Mouse (Mus musculus) hindbrain, embryonic 16.5 days (tissue): ENCODE data around the gene Cldn4. TPM values are rescaled to one million over a fixed set of nuclear protein-coding genes. Genes with fewer than 3 reads are reported as not detected.

Source experiments
- ATAC-seq: fragments of 200-750 bp; cut with Nextera tagmentation; 2 replicates; pipeline ENCODE4 v1.8.0; 2017; ENCODE audit warnings: moderate TSS enrichment, moderate library complexity
- H3K27ac ChIP-seq: fragments of 300-500 bp; sonication (generic); 2 replicates; pipeline ENCODE4 v1.5.1; 2014; ENCODE audit warnings: low read depth, mild to moderate bottlenecking, control low read depth, low read length, moderate library complexity
- H3K27me3 ChIP-seq: fragments of 300-500 bp; sonication (generic); replicated peaks from 2 replicates; pipeline ENCODE4 v1.6.1; 2014; ENCODE audit warnings: low read length; ENCODE audit not compliant: control insufficient read depth, insufficient read depth
- H3K36me3 ChIP-seq: fragments of 300-500 bp; sonication (generic); 2 replicates; pipeline ENCODE4 v1.6.1; 2014; ENCODE audit warnings: mild to moderate bottlenecking, low read length, moderate library complexity, mixed read lengths; ENCODE audit not compliant: control insufficient read depth, insufficient read depth
- H3K4me1 ChIP-seq: fragments of 300-500 bp; sonication (generic); 2 replicates; pipeline ENCODE4 v1.6.1; 2014; ENCODE audit warnings: low read depth, low read length; ENCODE audit not compliant: control insufficient read depth, insufficient read depth
- H3K4me2 ChIP-seq: fragments of 300-500 bp; sonication (generic); 2 replicates; pipeline ENCODE4 v1.6.1; 2014; ENCODE audit warnings: mild to moderate bottlenecking, low read length, control low read depth, moderate library complexity
- H3K4me3 ChIP-seq: fragments of 300-500 bp; sonication (generic); 2 replicates; pipeline ENCODE4 v1.5.1; 2014; ENCODE audit warnings: mild to moderate bottlenecking, low read length, control low read depth, moderate library complexity
- H3K9ac ChIP-seq: fragments of 300-500 bp; sonication (generic); 2 replicates; pipeline ENCODE4 v1.6.1; 2014; ENCODE audit warnings: low read depth, mild to moderate bottlenecking, control low read depth, low read length, moderate library complexity
- H3K9me3 ChIP-seq: fragments of 300-500 bp; sonication (generic); 2 replicates; pipeline ENCODE4 v1.6.1; 2014; ENCODE audit warnings: mild to moderate bottlenecking, low read length, moderate library complexity; ENCODE audit not compliant: control insufficient read depth
- WGBS: fragments of 180-500 bp; shearing (Covaris S2); extraction: QIAGEN DNeasy Blood & Tissue Kit; methylation state at CpG from one replicate; pipeline ENCODE4 v1.1.7; 2014; 5-methylcytosine and 5-hydroxymethylcytosine counted together
- polyA plus RNA-seq: library from polyadenylated mRNA; unstranded; fragments of >200 nt; fragmentation: Nextera tagmentation; extraction: Ambion mirVana; gene quantifications from 2 replicates; pipeline ENCODE4 v1.2.1, GENCODE M21; 2015

Gene Cldn4
- polyA plus RNA-seq, 1 experiment from 2014 or later: not detected

DNA sequence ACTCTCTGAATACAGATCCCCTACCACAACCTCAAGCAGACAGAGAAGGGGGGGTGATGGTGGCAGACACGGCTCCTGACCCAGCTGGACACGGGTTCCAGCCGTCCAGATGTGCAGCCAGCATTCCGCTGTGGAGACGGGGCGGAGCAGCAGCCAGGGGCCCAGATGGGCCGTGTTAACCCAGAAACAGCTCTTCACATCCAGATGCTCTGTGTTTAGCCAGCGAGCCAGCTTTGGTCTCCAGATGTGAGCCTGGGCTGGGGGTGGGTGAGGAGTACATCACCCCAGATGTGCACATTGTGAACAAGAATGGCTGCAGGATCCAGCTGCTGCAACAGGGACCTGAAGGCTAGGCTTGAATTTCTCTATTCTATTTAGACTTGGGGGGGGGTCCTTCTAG lies 51.4 kb downstream of the Cldn4 start:
- no peak overlapping the region for H3K4me2 ChIP-seq
- H3K27ac ChIP-seq: no peak overlapping the region
- H3K27me3 ChIP-seq: no peaks in the 10 kb centered on the region
- no peaks in the 10 kb centered on the region for H3K9me3 ChIP-seq
- H3K4me1 ChIP-seq: no peaks in the 10 kb centered on the region
- no peak overlapping the region for H3K9ac ChIP-seq
- no peak for ATAC-seq
- WGBS: 72% methylated on average over 8 of the region's 8 CpGs
- H3K36me3 ChIP-seq: no peaks in the 10 kb centered on the region
- no peak overlapping the region for H3K4me3 ChIP-seq

Other genes starting within 250 kb of the Cldn4 start
- gene Eln, start 199.6 kb downstream of the Cldn4 start, polyA plus RNA-seq: 25.1 and 26.7 TPM in 2 replicates
- gene Tmem270, start 40.2 kb downstream of the Cldn4 start, polyA plus RNA-seq: not detected in 2 replicates
- gene Cldn13, start 31.4 kb downstream of the Cldn4 start, polyA plus RNA-seq: not detected in 2 replicates
- gene Mettl27, start 14.6 kb downstream of the Cldn4 start, polyA plus RNA-seq: 5.2 and 7.0 TPM in 2 replicates
- gene Cldn3, start 39.3 kb upstream of the Cldn4 start, polyA plus RNA-seq: 4.2 and 4.6 TPM in 2 replicates
- 73.3 and 82.1 TPM in 2 replicates for gene Abhd11, start 62.2 kb upstream of the Cldn4 start, polyA plus RNA-seq
- 147 and 162 TPM in 2 replicates for gene Stx1a, start 76.5 kb upstream of the Cldn4 start, polyA plus RNA-seq
- 44.0 and 45.3 TPM in 2 replicates for gene Dnajc30, start 117.3 kb upstream of the Cldn4 start, polyA plus RNA-seq
- 77.0 and 81.1 TPM in 2 replicates for gene Bud23, start 118.0 kb upstream of the Cldn4 start, polyA plus RNA-seq
- 29.4 and 29.8 TPM in 2 replicates for gene Vps37d, start 131.3 kb upstream of the Cldn4 start, polyA plus RNA-seq
- 0.66 and 0.84 TPM in 2 replicates for gene Mlxipl, start 143.0 kb upstream of the Cldn4 start, polyA plus RNA-seq
- 15.0 and 17.2 TPM in 2 replicates for gene Tbl2, start 202.7 kb upstream of the Cldn4 start, polyA plus RNA-seq
- 35.9 and 37.9 TPM in 2 replicates for gene Bcl7b, start 221.3 kb upstream of the Cldn4 start, polyA plus RNA-seq
- 20.5 and 21.6 TPM in 2 replicates for gene Baz1b, start 240.3 kb upstream of the Cldn4 start, polyA plus RNA-seq